Mouse (Mus musculus) MEL (cell line): Measurements from ENCODE around the gene Tchh. TPM values are rescaled to one million over a fixed set of nuclear protein-coding genes. Genes with fewer than 3 reads are reported as not detected.

Experiments used
- DNase-seq: peaks from one replicate; pipeline ENCODE4 v3.0.0; 2011; ENCODE audit warnings: low read depth, low spot score
- H3K27ac ChIP-seq: 2 replicates; pipeline ENCODE4 v1.5.1; 2012; ENCODE audit warnings: low read depth, mild to moderate bottlenecking, control low read depth, low read length, moderate library complexity; ENCODE audit not compliant: control insufficient read depth
- H3K27me3 ChIP-seq, 2 experiments: fragments of 150-350 bp in 1 of 2; sonication (generic) in 1 of 2; 2 replicates each; pipeline ENCODE4 v1.6.1; 2012; ENCODE audit warnings: low read length in 2 of 2, mild to moderate bottlenecking in 2 of 2, improper control_type of control experiment in 1 of 2, moderate library complexity in 1 of 2; ENCODE audit not compliant: insufficient read depth in 2 of 2, control insufficient read depth in 1 of 2
- H3K36me3 ChIP-seq, 2 experiments: 2 replicates each; pipeline ENCODE4 v1.6.1; 2012 to 2014; ENCODE audit warnings: low read length in 2 of 2, improper control_type of control experiment in 1 of 2, inconsistent platforms in 1 of 2, mild to moderate bottlenecking in 1 of 2; ENCODE audit not compliant: insufficient read depth in 2 of 2, control insufficient read depth in 1 of 2
- H3K4me1 ChIP-seq, 2 experiments: fragments of 150-350 bp in 1 of 2; sonication (generic) in 1 of 2; 2 replicates each; pipeline ENCODE4 v1.6.1; 2012; ENCODE audit warnings: low read length in 2 of 2, improper control_type of control experiment in 1 of 2, mild to moderate bottlenecking in 1 of 2; ENCODE audit not compliant: insufficient read depth in 2 of 2, control insufficient read depth in 1 of 2
- H3K4me3 ChIP-seq, 2 experiments: fragments of 150-350 bp in 1 of 2; sonication (generic) in 1 of 2; 2 replicates each; pipeline ENCODE4 v1.5.1; 2012; ENCODE audit warnings: low read depth in 2 of 2, low read length in 2 of 2, mild to moderate bottlenecking in 2 of 2, moderate library complexity in 2 of 2, control low read depth in 1 of 2, improper control_type of control experiment in 1 of 2; ENCODE audit not compliant: control insufficient read depth in 1 of 2, insufficient read depth in 1 of 2
- H3K79me2 ChIP-seq: 2 replicates; pipeline ENCODE4 v1.6.1; 2012; ENCODE audit warnings: mild to moderate bottlenecking, low read length, moderate library complexity; ENCODE audit not compliant: control insufficient read depth, poor library complexity, insufficient read depth
- H3K9ac ChIP-seq: 2 replicates; pipeline ENCODE4 v1.6.1; 2012; ENCODE audit warnings: low read depth, mild to moderate bottlenecking, control low read depth, low read length, moderate library complexity; ENCODE audit not compliant: control insufficient read depth, poor library complexity, severe bottlenecking
- H3K9me3 ChIP-seq: fragments of 150-350 bp; sonication (generic); replicated peaks from 2 replicates; pipeline ENCODE4 v1.6.1; 2012; ENCODE audit warnings: mild to moderate bottlenecking, low read length, improper control_type of control experiment, moderate library complexity; ENCODE audit not compliant: insufficient read depth
- BHLHE40 ChIP-seq: IDR thresholded peaks from 2 replicates; pipeline ENCODE4 v1.6.1; 2012; ENCODE audit warnings: low read depth, mild to moderate bottlenecking, inconsistent platforms, low read length, improper control_type of control experiment, borderline replicate concordance
- E2F4 ChIP-seq: IDR thresholded peaks from 2 replicates; pipeline ENCODE4 v1.6.1; 2011; ENCODE audit warnings: low read depth, low read length, improper control_type of control experiment, borderline replicate concordance
- EP300 ChIP-seq, 2 experiments: IDR thresholded peaks; 2 replicates each; pipeline ENCODE4 v1.6.1; 2011; ENCODE audit warnings: improper control_type of control experiment in 2 of 2, low read length in 2 of 2, low read depth in 1 of 2, mild to moderate bottlenecking in 1 of 2
- ETS1 ChIP-seq: IDR thresholded peaks from 2 replicates; pipeline ENCODE4 v1.6.1; 2012; ENCODE audit warnings: low read depth, mild to moderate bottlenecking, inconsistent platforms, low read length, improper control_type of control experiment, moderate library complexity
- KAT2A ChIP-seq: conservative IDR thresholded peaks from 2 replicates; pipeline ENCODE4 v1.6.1; 2012; ENCODE audit warnings: low read depth, low read length, improper control_type of control experiment, inconsistent platforms
- MAZ ChIP-seq: IDR thresholded peaks from 2 replicates; pipeline ENCODE4 v1.6.1; 2012; ENCODE audit warnings: low read depth, mild to moderate bottlenecking, inconsistent platforms, low read length, improper control_type of control experiment
- MXI1 ChIP-seq: IDR thresholded peaks from 2 replicates; pipeline ENCODE4 v1.6.1; 2011; ENCODE audit warnings: mild to moderate bottlenecking, low read depth, low read length, improper control_type of control experiment
- MYB ChIP-seq: IDR thresholded peaks from 2 replicates; pipeline ENCODE4 v1.6.1; 2011; ENCODE audit warnings: mild to moderate bottlenecking, low read depth, low read length, improper control_type of control experiment
- NELFE ChIP-seq: IDR thresholded peaks from 2 replicates; pipeline ENCODE4 v1.6.1; 2011; ENCODE audit warnings: low read depth, low read length, improper control_type of control experiment
- NRF1 ChIP-seq: IDR thresholded peaks from 2 replicates; pipeline ENCODE4 v1.6.1; 2014; ENCODE audit warnings: low read depth, mild to moderate bottlenecking, inconsistent platforms, low read length, improper control_type of control experiment, moderate library complexity; ENCODE audit not compliant: poor library complexity, insufficient read depth, severe bottlenecking
- POLR2A ChIP-seq, 2 experiments: IDR thresholded peaks; 2 replicates each; pipeline ENCODE4 v1.6.1; 2011 to 2012; ENCODE audit warnings: low read length in 2 of 2, mild to moderate bottlenecking in 2 of 2, control low read depth in 1 of 2, improper control_type of control experiment in 1 of 2, low read depth in 1 of 2, moderate library complexity in 1 of 2; ENCODE audit not compliant: control insufficient read depth in 1 of 2, insufficient read depth in 1 of 2, poor library complexity in 1 of 2
- POLR2AphosphoS5 ChIP-seq: IDR thresholded peaks from 2 replicates; pipeline ENCODE4 v1.6.1; 2012; ENCODE audit warnings: low read depth, borderline replicate concordance, mild to moderate bottlenecking, inconsistent platforms, low read length, moderate library complexity, mixed read lengths
- SMC3 ChIP-seq: IDR thresholded peaks from 2 replicates; pipeline ENCODE4 v1.6.1; 2011; ENCODE audit warnings: low read depth, low read length, improper control_type of control experiment
- TAL1 ChIP-seq: IDR thresholded peaks from 2 replicates; pipeline ENCODE4 v1.6.1; 2012; ENCODE audit warnings: mild to moderate bottlenecking, inconsistent platforms, low read length, moderate library complexity, mixed read lengths
- TBP ChIP-seq: IDR thresholded peaks from 2 replicates; pipeline ENCODE4 v1.8.0; 2011; ENCODE audit warnings: low read depth, low read length, improper control_type of control experiment
- UBTF ChIP-seq: IDR thresholded peaks from 2 replicates; pipeline ENCODE4 v1.6.1; 2012; ENCODE audit warnings: low read depth, mild to moderate bottlenecking, inconsistent platforms, low read length, improper control_type of control experiment, moderate library complexity, borderline replicate concordance; ENCODE audit not compliant: insufficient read depth
- USF2 ChIP-seq, 2 experiments: IDR thresholded peaks; 2 replicates each; pipeline ENCODE4 v1.6.1; 2011 to 2012; ENCODE audit warnings: improper control_type of control experiment in 2 of 2, low read length in 2 of 2, borderline replicate concordance in 1 of 2, inconsistent platforms in 1 of 2, low read depth in 1 of 2, mild to moderate bottlenecking in 1 of 2; ENCODE audit not compliant: insufficient read depth in 1 of 2
- ZC3H11A ChIP-seq: IDR thresholded peaks from 2 replicates; pipeline ENCODE4 v1.6.1; 2012; ENCODE audit warnings: low read depth, mild to moderate bottlenecking, inconsistent platforms, low read length, improper control_type of control experiment
- ZMIZ1 ChIP-seq: IDR thresholded peaks from 2 replicates; pipeline ENCODE4 v1.6.1; 2012; ENCODE audit warnings: low read depth, mild to moderate bottlenecking, inconsistent platforms, low read length, improper control_type of control experiment, moderate library complexity
- polyA plus RNA-seq, 2 experiments: library from polyadenylated mRNA; stranded (reverse) in 1 of 2; unstranded in 1 of 2; fragments of >175 nt in 1 of 2; fragments of >200 nt in 1 of 2; gene quantifications; 2 replicates each; pipeline versions ENCODE4 v1.2.1 to v1.2.4; 2012; ENCODE audit warnings: low replicate concordance in 2 of 2, low read depth in 1 of 2; ENCODE audit not compliant: insufficient read length in 2 of 2, insufficient read depth in 1 of 2, missing spikeins in 1 of 2
- total RNA-seq: library from RNA; depleted of rRNA; stranded (reverse); fragments of 300-350 nt; gene quantifications from 2 replicates; pipeline ENCODE4 v1.2.3, GENCODE M21; 2012

Tchh gene
- total and polyA plus RNA-seq, 3 experiments, result not detected

DNA sequence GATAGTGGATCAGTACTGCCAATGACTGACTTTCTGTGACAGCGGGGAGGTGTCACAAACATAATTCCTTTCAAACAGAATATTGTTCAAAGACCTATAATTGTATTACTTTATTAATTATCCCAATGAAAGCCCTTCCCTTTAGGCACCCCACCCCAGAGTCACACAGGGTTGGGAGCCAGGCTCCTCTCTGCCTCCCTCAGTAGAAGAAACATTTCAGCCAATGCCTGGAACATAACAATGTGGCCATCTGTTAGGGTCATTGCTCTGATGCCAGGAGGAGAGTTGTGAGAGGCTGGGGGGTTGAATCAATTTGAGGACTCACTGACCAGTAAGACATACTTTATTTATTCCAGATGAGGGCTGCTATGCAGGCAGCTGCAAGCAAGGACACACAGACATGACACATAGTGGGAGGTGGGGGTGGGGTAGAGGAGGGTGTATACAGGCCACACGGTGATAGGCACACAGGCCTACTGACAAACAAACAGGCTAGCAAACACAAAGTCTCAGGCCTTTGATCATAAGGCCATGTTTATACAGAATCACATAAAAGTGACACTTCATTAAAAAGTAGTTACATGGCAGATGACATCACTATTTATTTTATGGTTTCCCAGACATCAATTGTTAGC lies 40.0 kb downstream of the Tchh start:
- TF ChIP-seq MYB (no peak), EP300 (IDR thresholded peaks at IDR 0.05; ENCODE audit: low read depth in 1 of 2, low read length in 2 of 2) (no peak), ETS1 (no peak), NRF1 (no peak), KAT2A (no peak), ZMIZ1 (no peak), NELFE (no peak), POLR2A (IDR thresholded peaks at IDR 0.05; ENCODE audit: control insufficient read depth in 1 of 2, insufficient read depth in 1 of 2, low read depth in 1 of 2, low read length in 2 of 2, poor library complexity in 1 of 2) (no peak), SMC3 (no peak), TAL1 (no peak), E2F4 (no peak), ZC3H11A (no peak), BHLHE40 (no peak)
- Histone ChIP-seq H3K36me3 (no peaks in the 10 kb centered on the region), H3K9ac (no peak overlapping the region), H3K4me3 (no peak overlapping the region), H3K9me3 (no peaks in the 10 kb centered on the region), H3K4me1 (no peaks in the 10 kb centered on the region), H3K27me3 (no peaks in the 10 kb centered on the region; a peak in 1 of 4 replicates), H3K79me2 (no peaks in the 10 kb centered on the region), H3K27ac (no peak overlapping the region)
- no peak for DNase-seq

DNA sequence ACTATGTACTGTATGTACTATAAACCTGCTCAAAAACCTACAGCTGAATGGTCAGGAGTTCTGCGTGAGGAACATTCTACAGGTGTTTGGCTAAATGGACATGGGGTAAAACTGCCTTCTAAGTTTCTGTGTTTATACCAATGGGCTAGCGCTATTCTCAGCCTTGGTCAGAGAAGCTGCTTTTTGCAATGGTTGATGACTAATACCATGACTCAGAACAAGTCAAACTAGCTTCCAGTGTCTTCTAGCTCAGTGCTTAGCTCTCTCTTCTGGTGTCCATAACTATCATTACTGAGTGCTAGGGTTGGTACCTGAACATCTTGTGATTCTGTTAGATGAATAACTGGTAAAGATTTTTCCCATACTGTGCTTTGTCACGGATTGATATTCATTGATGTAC lies 43.5 kb downstream of the Tchh start:
- no peaks in the 10 kb centered on the region; a peak in 1 of 4 replicates for H3K27me3 ChIP-seq
- H3K36me3 ChIP-seq, result no peaks in the 10 kb centered on the region
- H3K4me3 ChIP-seq, result no peak overlapping the region
- no peaks in the 10 kb centered on the region; a peak in 1 of 4 replicates for H3K4me1 ChIP-seq
- no peaks in the 10 kb centered on the region for H3K9me3 ChIP-seq
- no peak overlapping the region for H3K27ac ChIP-seq
- TF ChIP-seq MXI1, result no peak
- TF ChIP-seq UBTF, result no peak
- no peak for TF ChIP-seq TBP
- TF ChIP-seq EP300 (IDR thresholded peaks at IDR 0.05; ENCODE audit: low read depth in 1 of 2, low read length in 2 of 2), result no peak
- TF ChIP-seq POLR2A (IDR thresholded peaks at IDR 0.05; ENCODE audit: control insufficient read depth in 1 of 2, insufficient read depth in 1 of 2, low read depth in 1 of 2, low read length in 2 of 2, poor library complexity in 1 of 2), result no peak
- TF ChIP-seq USF2 (IDR thresholded peaks at IDR 0.05; ENCODE audit: borderline replicate concordance in 1 of 2, insufficient read depth in 1 of 2, low read depth in 1 of 2, low read length in 2 of 2), result no peak
- TF ChIP-seq ZMIZ1, result no peak
- no peak for TF ChIP-seq MAZ
- TF ChIP-seq MYB, result no peak
- no peak for TF ChIP-seq POLR2AphosphoS5
- H3K9ac ChIP-seq, result no peak overlapping the region
- H3K79me2 ChIP-seq, result no peaks in the 10 kb centered on the region
- DNase-seq, result no peak
